Mouse (Mus musculus) heart, adult 9 months (tissue): ENCODE measurements at regions not wholly inside any gene's neighbourhood (a gene's known extent, or its start where the extent isn't known, plus 50 kb on each side); places are given as distances from the start of the nearest gene placed in this dataset.

Experiments used
- DNase-seq, 2 experiments: peaks; one replicate each; pipeline ENCODE4 v3.0.0; 2022; ENCODE audit warnings: low spot score in 2 of 2

- peak in 1 of 2 experiments; percentile 17 for DNase-seq
Measured at GRCm38 (mm10) chr13:58495390-58496073, 92.4 kb upstream of the Hnrnpk start.

- no peak for DNase-seq
Measured at GRCm38 (mm10) chr13:58494726-58495125, 91.6 kb upstream of the Hnrnpk start.

- no peak for DNase-seq
Measured at GRCm38 (mm10) chr13:58490829-58491228, 87.7 kb upstream of the Hnrnpk start.

DNA sequence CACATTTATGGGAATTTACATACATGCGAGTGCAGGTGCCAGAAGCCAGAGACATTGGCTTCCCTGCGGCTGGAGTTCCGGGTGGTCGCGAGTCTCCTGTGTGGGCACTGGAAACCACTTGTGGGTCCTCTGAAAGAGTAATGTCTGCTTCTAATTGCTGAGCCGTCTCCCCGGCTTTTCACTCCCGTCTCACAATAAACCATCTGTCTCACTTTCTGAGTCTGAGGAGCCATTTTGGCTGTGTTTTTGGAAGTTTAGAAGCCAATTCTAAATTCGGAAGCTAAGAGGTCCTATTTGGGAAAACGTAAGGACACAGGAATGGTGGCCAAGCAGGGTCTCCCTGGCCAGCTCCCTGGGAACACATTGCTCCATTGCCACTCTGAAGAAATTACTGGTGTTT is 81.9 kb upstream of the Hnrnpk start:
- DNase-seq = no peak

DNA sequence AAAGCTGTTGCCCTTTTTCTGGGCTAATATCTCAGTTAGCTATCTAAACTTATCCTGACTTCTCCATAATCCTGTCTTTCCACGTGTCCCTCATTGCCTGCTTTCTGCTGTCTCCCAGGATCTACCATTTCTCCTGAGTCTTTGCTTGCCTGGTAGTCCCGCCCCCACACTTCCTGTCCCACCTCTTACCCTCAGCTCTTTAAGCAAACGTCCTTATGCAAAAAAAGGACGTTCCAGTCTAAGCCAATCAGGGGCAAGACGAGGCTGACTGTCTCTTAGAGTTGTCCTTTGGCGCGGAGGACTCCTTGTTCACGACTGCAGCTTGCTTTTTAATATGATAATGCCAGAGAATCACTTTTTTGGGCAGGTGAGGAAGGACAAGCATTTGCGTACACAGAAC is 79.6 kb upstream of the Hnrnpk start:
- DNase-seq = no peak

GRCm38 (mm10) chr13:58480928-58481598 is 77.9 kb upstream of the Hnrnpk start:
- no peak for DNase-seq

GRCm38 (mm10) chr13:58480388-58480927 is 77.3 kb upstream of the Hnrnpk start:
- no peak for DNase-seq

- no peak for DNase-seq
Measured at GRCm38 (mm10) chr13:58478438-58478837, 75.3 kb upstream of the Hnrnpk start.

- no peak for DNase-seq
Measured at GRCm38 (mm10) chr13:58477253-58477652, 74.1 kb upstream of the Hnrnpk start.

DNA sequence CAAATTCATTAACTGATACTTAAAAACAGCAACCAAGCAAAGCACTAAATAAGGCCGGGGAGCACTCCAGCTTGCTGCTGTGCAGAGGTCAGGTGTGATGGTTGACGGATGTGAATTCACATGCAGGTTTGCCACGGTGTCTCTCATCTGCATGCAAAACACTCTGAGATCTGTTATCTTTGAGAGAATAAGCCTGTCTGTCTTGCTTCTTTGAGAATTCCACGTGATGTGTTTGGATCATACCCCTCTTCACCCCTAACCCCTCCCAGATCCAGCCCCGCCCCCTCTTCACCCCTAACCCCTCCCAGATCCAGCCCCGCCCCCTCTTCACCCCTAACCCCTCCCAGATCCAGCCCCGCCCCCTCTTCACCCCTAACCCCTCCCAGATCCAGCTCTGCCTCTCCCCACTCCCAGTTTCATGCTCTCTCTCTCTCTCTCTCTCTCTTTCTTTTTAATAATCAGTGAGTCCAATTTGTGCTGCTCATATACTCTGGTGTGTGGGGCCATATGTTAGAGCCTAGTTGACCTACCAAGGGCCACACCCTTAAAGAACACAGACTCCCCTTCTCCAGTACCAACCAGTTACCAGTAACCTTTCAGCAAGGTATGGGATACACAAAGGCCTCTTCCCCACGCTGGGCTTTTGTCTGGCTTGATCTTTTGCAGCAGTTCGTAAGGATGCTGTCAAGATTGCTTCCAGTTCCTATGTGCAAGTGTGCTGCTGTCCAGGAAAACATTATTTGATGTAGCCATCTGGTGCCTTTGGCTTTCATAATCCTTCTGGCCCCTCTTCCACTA is 73.1 kb upstream of the Hnrnpk start:
- no peak for DNase-seq

GRCm38 (mm10) chr13:58475495-58475894 is 72.4 kb upstream of the Hnrnpk start:
- DNase-seq = no peak

DNA sequence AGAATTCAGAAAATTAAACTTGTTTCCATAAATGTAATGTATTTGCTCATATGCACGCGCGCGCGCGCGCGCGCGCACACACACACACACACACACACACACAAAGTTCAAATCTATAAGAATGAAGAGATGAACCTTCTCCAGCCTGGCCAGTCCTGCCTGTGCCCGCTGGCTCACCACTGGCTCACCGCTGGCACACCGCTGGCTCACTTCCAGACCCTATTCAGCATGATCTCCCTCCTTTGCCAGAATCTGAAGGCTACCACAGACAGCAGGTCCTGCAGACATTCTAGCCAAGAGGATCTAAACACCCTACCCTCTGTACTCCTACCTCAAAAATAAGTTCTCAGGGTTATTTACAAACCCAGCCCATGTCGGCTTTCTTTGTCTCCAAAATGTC is 69.3 kb upstream of the Hnrnpk start:
- DNase-seq = no peak

- no peak for DNase-seq
Measured at GRCm38 (mm10) chr13:58471704-58472103, 68.6 kb upstream of the Hnrnpk start.

GRCm38 (mm10) chr13:58469731-58470130 is 66.6 kb upstream of the Hnrnpk start:
- DNase-seq = peak; percentile 18 to 29

GRCm38 (mm10) chr13:58467097-58467642 is 64.0 kb upstream of the Hnrnpk start:
- no peak for DNase-seq

DNA sequence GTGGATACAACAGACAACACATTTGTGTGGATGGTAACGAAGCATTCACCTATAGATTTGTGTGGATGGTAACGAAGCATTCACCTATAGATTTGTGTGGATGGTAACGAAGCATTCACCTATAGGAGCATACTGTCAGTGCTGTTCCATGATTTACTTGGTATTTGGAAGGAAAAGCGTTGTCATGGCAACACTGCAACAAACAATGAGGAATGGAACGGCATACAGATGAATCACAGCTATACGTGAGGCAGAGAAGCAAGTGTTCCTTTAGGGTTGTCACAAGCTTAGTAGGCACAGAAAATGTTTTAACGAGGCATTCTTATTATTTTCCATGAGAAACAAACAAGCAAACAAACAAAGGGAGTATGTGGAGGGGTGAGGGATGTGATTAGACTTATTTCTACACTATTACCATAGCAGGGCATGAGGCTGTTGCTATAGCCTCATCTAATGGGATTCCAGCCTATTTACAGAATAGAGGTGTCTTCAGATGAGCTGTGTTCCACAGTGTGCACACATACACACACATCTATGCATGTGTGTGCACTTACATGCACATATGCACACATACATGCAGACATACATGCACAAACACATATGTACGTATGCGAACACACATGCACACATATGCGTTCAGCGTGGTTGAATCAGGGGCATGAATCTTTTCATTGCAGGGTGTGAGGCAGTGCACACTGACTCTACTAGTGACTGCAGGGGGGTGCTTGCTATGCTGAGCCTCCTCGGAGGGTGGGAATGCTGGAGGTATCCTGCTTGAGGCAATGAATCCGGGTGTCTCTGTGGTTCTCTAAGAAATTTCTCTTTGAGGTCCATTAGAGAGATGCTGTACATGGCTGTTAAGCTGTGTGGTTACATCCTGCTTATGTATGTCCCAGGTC is 62.3 kb upstream of the Hnrnpk start:
- DNase-seq = no peak
